Mouse (Mus musculus): ENCODE measurements around the gene Arhgap27. TPM values are rescaled to one million over a fixed set of nuclear protein-coding genes. Genes with fewer than 3 reads are reported as not detected.
A peak's percentile ranks its signal among the peaks of the same experiment; 100 is the strongest.

Gene Arhgap27
- total and polyA plus RNA-seq, 3 experiments, result 6.3 to 15.0 TPM; not detected in 1

DNA sequence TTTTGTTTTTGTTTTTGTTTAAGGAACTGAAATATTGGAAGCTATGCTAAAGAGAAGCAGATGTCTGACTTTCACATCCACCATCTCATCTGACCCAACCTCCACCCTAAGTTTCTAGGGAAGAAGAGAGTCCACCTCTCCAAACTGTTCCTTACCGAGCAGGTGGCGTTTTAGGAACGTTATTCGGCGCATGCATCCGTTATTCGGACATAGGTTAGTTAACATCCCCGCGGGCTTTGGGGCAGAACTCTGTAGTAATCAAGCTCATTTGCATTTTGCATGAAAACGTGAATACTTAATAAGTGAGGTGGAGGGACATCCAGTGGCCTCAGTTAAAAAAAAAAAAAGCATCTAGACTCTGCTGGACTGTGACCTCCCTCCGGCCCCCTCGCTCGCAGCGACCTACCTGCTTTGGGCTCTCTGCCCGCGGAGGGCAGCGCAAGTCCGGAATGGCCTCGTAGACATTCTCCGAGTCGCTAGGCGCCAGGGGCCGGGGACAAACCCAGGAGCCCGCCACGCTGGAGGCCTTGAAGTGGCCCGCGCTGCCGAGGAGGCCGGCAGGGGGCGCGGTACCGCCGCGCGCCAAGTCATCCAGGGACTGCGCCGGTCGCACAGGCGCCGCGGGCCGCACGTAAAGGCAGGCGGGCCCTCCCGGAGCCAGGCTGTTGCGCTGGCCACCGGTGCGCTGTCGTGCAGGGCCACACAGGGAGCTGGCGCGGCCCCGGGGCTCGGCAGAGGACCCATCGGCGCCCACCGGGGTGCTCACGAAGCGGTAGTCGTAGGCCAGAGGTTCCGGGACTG is 3.5 kb downstream of the Arhgap27 start (continued):
- TF ChIP-seq CHD1 (IDR thresholded peaks at IDR 0.05; ENCODE audit: low read depth, low read length), result no peak
- peak; percentile 79 for TF ChIP-seq MXI1 (IDR thresholded peaks at IDR 0.05; ENCODE audit: low read depth, low read length)
- TF ChIP-seq KAT2A (conservative IDR thresholded peaks at IDR 0.05; ENCODE audit: low read depth, low read length), result peak; percentile 0; the same call in 1 of the 2 replicates
- TF ChIP-seq NELFE (IDR thresholded peaks at IDR 0.05; ENCODE audit: low read depth, low read length), result peak; percentile 59

DNA sequence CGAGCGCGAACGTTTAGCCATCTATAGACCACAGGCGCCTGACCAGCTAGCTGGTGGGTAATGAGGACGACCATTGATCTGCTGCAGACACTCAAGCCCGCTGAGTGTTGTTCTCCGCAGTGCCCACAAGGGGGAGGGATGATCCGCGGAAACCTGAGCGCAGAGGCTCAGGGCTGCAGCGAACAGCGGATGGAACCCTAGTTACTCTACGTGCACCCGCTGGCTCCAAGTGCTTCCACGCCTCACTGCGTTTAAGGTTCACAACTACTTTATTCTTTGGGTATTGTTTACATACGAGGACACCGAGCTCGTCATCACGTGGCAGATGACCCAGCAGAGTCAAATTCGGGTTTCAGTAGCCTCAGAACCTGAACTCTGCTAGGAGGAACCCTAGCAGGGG is 4.4 kb downstream of the Arhgap27 start:
- Histone ChIP-seq H3K9ac (ENCODE audit: control insufficient read depth, low read depth, low read length, poor library complexity, severe bottlenecking) (peak overlapping the region; percentile 95), H3K4me1 (ENCODE audit: control insufficient read depth in 1 of 2, insufficient read depth in 2 of 2, low read length in 2 of 2) (peaks cover 0 to 10% of the 10 kb centered on the region in 2 experiments; a peak in 2 of 4 replicates), H3K4me3 (ENCODE audit: control insufficient read depth in 1 of 2, insufficient read depth in 1 of 2, low read depth in 2 of 2, low read length in 2 of 2) (peak overlapping the region; percentile 81 to 90), H3K79me2 (ENCODE audit: control insufficient read depth, insufficient read depth, low read length, poor library complexity) (peaks cover 5% of the 10 kb centered on the region; the same call in 1 of the 2 replicates), H3K9me3 (replicated peaks; ENCODE audit: insufficient read depth, low read length) (no peaks in the 10 kb centered on the region), H3K36me3 (ENCODE audit: control insufficient read depth in 1 of 2, insufficient read depth in 2 of 2, low read length in 2 of 2) (no peaks in the 10 kb centered on the region), H3K27me3 (ENCODE audit: control insufficient read depth in 1 of 2, insufficient read depth in 2 of 2, low read length in 2 of 2) (no peaks in the 10 kb centered on the region), H3K27ac (ENCODE audit: control insufficient read depth, low read depth, low read length) (peak overlapping the region; percentile 38)
- DNase-seq (ENCODE audit: low read depth, low spot score), result peak; percentile 96
- peak; percentile 41; the same call in 1 of the 2 replicates for TF ChIP-seq TBP (IDR thresholded peaks at IDR 0.05; ENCODE audit: low read depth, low read length)
- TF ChIP-seq MXI1 (IDR thresholded peaks at IDR 0.05; ENCODE audit: low read depth, low read length), result peak; percentile 87
- no peak for TF ChIP-seq USF2 (IDR thresholded peaks at IDR 0.05; ENCODE audit: borderline replicate concordance in 1 of 2, insufficient read depth in 1 of 2, low read depth in 1 of 2, low read length in 2 of 2)
- no peak for TF ChIP-seq BHLHE40 (IDR thresholded peaks at IDR 0.05; ENCODE audit: borderline replicate concordance, low read depth, low read length)
- no peak for TF ChIP-seq NRF1 (IDR thresholded peaks at IDR 0.05; ENCODE audit: insufficient read depth, low read depth, low read length, poor library complexity, severe bottlenecking)
- peak; percentile 56; the same call in 1 of the 2 replicates for TF ChIP-seq UBTF (IDR thresholded peaks at IDR 0.05; ENCODE audit: borderline replicate concordance, insufficient read depth, low read depth, low read length)
- TF ChIP-seq SIN3A (IDR thresholded peaks at IDR 0.05; ENCODE audit: low read length), result peak; percentile 73
- peak; percentile 92 for TF ChIP-seq RAD21 (IDR thresholded peaks at IDR 0.05; ENCODE audit: low read depth, low read length)
- TF ChIP-seq POLR2AphosphoS2 (IDR thresholded peaks at IDR 0.05; ENCODE audit: low read length), result no peak
- TF ChIP-seq MYB (IDR thresholded peaks at IDR 0.05; ENCODE audit: low read depth, low read length), result no peak
- no peak for TF ChIP-seq CHD1 (IDR thresholded peaks at IDR 0.05; ENCODE audit: low read depth, low read length)
- TF ChIP-seq ZC3H11A (IDR thresholded peaks at IDR 0.05; ENCODE audit: low read depth, low read length), result peak; percentile 80
- TF ChIP-seq KAT2A (conservative IDR thresholded peaks at IDR 0.05; ENCODE audit: low read depth, low read length), result no peak
- no peak for TF ChIP-seq MAFK (IDR thresholded peaks at IDR 0.05; ENCODE audit: borderline replicate concordance, low read depth, low read length)
- no peak for TF ChIP-seq GATA1 (IDR thresholded peaks at IDR 0.05; ENCODE audit: low read depth, low read length)
- peak; percentile 18; the same call in 1 of the 2 replicates for TF ChIP-seq ETS1 (IDR thresholded peaks at IDR 0.05; ENCODE audit: low read depth, low read length)
- peak; percentile 84 to 95 (median 93) for TF ChIP-seq CTCF (IDR thresholded peaks at IDR 0.05 in 2 of 3, conservative IDR thresholded peaks at IDR 0.05 in 1 of 3; ENCODE audit: control insufficient read depth in 1 of 3, insufficient read depth in 1 of 3, low read depth in 2 of 3, low read length in 3 of 3, poor library complexity in 1 of 3, severe bottlenecking in 1 of 3)
- TF ChIP-seq NELFE (IDR thresholded peaks at IDR 0.05; ENCODE audit: low read depth, low read length), result no peak
- TF ChIP-seq ZMIZ1 (IDR thresholded peaks at IDR 0.05; ENCODE audit: low read depth, low read length), result no peak
- TF ChIP-seq CHD2 (IDR thresholded peaks at IDR 0.05; ENCODE audit: low read length), result no peak
- no peak for TF ChIP-seq ELF1 (IDR thresholded peaks at IDR 0.05; ENCODE audit: low read depth, low read length)
- no peak for TF ChIP-seq POLR2AphosphoS5 (IDR thresholded peaks at IDR 0.05; ENCODE audit: borderline replicate concordance, low read depth, low read length)
- peak; percentile 46; the same call in 1 of the 2 replicates for TF ChIP-seq HCFC1 (IDR thresholded peaks at IDR 0.05; ENCODE audit: low read depth, low read length)
- TF ChIP-seq ZKSCAN1 (IDR thresholded peaks at IDR 0.05; ENCODE audit: low read depth, low read length), result no peak
- TF ChIP-seq ZNF384 (IDR thresholded peaks at IDR 0.05; ENCODE audit: low read depth, low read length), result peak; percentile 39; the same call in 1 of the 2 replicates
- TF ChIP-seq JUND (IDR thresholded peaks at IDR 0.05; ENCODE audit: low read depth, low read length), result no peak
- 0 out of 2 replicates have a peak, but pooled peaks have one; percentile 11 for TF ChIP-seq TCF12 (IDR thresholded peaks at IDR 0.05; ENCODE audit: low read depth, low read length)
- no peak for TF ChIP-seq E2F4 (IDR thresholded peaks at IDR 0.05; ENCODE audit: borderline replicate concordance, low read depth, low read length)
- TF ChIP-seq MAX (IDR thresholded peaks at IDR 0.05; ENCODE audit: low read length), result no peak
- TF ChIP-seq USF1 (IDR thresholded peaks at IDR 0.05; ENCODE audit: low read depth, low read length), result peak; percentile 23; the same call in 1 of the 2 replicates
- TF ChIP-seq SMC3 (IDR thresholded peaks at IDR 0.05; ENCODE audit: low read depth, low read length), result peak; percentile 93
- no peak for TF ChIP-seq RCOR1 (IDR thresholded peaks at IDR 0.05; ENCODE audit: low read depth, low read length)
- TF ChIP-seq POLR2A (IDR thresholded peaks at IDR 0.05; ENCODE audit: control insufficient read depth in 1 of 2, insufficient read depth in 1 of 2, low read depth in 1 of 2, low read length in 2 of 2, poor library complexity in 1 of 2), result peak in 1 of 2 experiments; percentile 33; a peak in 1 of 4 replicates

Measured in MEL (cell line).